Mouse (Mus musculus) gastrocnemius, adult 2 months (tissue): ENCODE results near the gene Kank1. TPM values are rescaled to one million over a fixed set of nuclear protein-coding genes. Genes with fewer than 3 reads are reported as not detected.

ENCODE experiments used
- DNase-seq: peaks from one replicate; pipeline ENCODE4 v3.0.0; 2022
- H3K27ac ChIP-seq: fragments of 200-600 bp; 2 replicates; pipeline ENCODE4 v1.8.1; 2022; ENCODE audit warnings: mild to moderate bottlenecking
- H3K4me3 ChIP-seq: fragments of 200-600 bp; 2 replicates; pipeline ENCODE4 v1.8.1; 2022; ENCODE audit warnings: mild to moderate bottlenecking, moderate library complexity
- CTCF ChIP-seq: fragments of 200-600 bp; IDR thresholded peaks from 2 replicates; pipeline ENCODE4 v1.8.1; 2022; ENCODE audit warnings: antibody characterized with exemption, mild to moderate bottlenecking, moderate library complexity
- intact Hi-C: fragments of 180-260 bp; cut with DNase I; formaldehyde crosslinking; loops from one replicate; pipeline ENCODE4 v1.15.1; 2025
- total RNA-seq, 2 experiments: library from RNA; stranded (reverse); gene quantifications; 2 replicates each; pipeline ENCODE4 v1.2.3; 2021

Gene Kank1
- total RNA-seq, 2 experiments from 2014 or later = 17.4 to 19.2 TPM

DNA sequence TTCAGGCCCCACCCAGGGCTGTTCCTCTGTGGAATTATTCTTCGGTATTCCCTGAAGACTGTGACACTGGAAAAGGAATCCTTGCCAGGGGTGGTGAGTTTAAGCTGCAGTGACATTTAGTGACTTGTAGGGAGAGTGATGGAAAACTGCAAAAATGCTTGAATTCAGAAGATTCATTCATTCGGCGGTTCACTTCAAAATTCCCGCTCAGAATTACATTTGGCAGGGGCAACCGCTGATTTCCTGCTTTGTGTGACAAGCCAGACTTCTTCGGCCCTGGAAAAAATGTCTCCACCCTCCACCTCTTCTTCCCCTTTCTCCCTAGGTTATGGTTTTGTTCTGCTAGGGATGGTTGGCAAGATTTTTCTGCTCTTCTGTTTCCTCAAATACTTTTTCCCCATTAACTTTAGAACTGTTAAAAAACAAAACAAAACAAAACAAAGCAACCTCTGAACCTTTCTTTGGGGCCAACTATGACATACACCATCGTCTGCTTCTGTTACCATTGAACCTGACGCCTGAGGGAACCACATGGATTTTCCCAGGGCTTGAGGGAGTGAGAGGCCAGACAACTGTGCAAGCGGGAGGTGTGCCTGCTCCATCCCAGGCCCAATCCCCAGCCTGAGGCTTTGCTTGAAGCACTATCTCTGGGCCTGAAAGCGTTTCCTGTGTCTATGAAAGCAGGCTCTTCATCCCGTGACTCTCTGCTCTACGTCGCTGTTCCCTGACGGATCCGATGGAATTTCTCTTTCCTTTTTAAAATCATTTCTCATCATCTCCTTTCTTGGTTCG is 150.1 kb downstream of the Kank1 start:
- Histone ChIP-seq H3K4me3 (no peak overlapping the region), H3K27ac (peak overlapping the region; percentile 54; the same call in 1 of the 2 replicates)
- no peak for DNase-seq
- intact Hi-C loops = no loop called here
- no peak for TF ChIP-seq CTCF

DNA sequence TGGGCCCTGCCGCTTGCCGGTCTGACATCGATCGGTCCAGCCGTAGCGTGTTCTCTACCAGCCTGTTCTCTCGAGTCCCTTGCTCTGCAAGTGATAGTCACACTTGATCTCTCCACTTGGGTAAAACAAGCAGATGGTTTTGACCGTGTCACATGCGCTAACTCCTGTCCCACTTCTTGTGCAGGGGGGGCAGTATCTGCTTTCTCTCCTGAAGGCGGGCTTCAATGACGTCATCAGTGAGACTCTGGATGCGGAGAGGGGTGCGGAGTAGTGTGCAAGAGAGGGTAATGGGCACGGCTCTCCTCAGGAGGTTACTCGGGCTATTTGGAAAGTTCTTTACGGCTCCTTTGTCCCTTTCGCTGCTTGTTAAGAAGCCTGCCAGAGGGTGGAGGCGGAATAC is 151.1 kb downstream of the Kank1 start:
- no peak for TF ChIP-seq CTCF
- Histone ChIP-seq H3K4me3 (no peak overlapping the region), H3K27ac (no peak overlapping the region)
- intact Hi-C loops = no loop called here
- no peak for DNase-seq

GRCm38 (mm10) chr19:25392135-25392534 is 155.4 kb downstream of the Kank1 start:
- intact Hi-C loops = no loop called here
- Histone ChIP-seq H3K27ac (no peak overlapping the region), H3K4me3 (no peak overlapping the region)
- no peak for TF ChIP-seq CTCF
- DNase-seq = no peak

GRCm38 (mm10) chr19:25395035-25395434 is 158.3 kb downstream of the Kank1 start:
- Histone ChIP-seq H3K4me3 (peak overlapping the region; percentile 66), H3K27ac (peak overlapping the region; percentile 88)
- intact Hi-C loops = no loop called here
- peak; percentile 81 for DNase-seq
- TF ChIP-seq CTCF = no peak

DNA sequence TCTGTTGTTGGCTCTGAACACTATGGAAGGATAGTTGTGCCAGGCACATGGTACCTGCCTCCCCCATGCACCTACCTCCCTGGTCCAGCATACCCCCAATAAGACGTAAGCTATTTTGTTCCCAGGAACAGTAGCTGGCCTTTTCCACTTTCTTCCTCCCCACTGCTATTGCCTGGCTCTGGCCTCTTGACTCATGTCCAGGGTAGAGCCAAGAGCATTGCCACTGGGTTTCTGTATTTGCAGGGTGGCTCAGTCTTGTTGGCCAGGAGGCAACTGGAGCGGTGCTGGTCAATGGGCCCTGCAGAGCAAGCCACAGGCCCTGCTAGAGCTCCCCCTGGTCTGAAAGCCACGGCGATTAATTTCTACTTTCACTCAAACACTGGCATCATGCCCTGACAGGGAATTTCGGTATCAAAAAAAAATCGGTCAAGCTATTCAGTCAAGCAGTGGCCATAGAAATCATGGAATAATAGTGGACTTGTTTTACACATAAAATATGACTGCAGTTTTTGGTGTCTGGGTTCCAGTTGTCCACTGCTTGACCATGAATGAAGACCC is 160.0 kb downstream of the Kank1 start:
- intact Hi-C loops = no loop called here
- peak overlapping the region; percentile 28; the same call in 1 of the 2 replicates for H3K27ac ChIP-seq
- no peak for TF ChIP-seq CTCF
- no peak for DNase-seq
- H3K4me3 ChIP-seq = no peak overlapping the region

DNA sequence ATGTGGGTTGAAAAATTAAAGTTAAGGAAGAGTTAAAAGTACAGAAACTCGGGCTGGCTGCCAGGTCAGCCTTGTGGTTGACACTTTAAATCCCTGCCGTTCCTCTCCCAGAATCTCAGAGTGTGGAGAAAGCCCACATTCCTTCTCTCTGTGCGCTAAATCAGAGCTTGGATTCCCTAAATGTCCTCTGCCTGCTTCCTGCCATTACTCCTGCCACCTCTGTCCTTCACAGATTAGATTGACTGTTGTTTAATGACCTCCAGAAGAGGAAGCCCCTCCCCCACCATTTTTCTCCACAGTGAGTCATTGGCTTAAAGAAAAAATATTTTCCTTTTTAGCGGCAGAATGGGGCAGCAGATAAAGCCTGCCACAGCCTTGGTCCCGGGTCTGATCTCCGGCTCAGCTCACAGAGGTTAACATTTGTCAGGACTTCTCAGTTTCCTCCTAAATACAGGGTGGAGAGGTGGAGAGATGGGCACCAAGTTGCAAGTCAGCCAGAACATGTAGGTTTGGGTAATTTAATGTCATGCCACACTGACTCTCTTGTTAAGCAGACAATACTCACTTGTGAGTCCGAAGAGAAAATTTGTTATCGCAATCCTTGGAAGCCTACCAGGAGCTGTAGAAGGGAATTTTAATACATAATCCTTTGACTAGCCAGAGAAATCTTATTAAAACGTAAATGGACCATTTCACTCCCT is 162.9 kb downstream of the Kank1 start:
- Histone ChIP-seq H3K4me3 (peak overlapping the region; percentile 21), H3K27ac (peak overlapping the region; percentile 46)
- DNase-seq = no peak
- intact Hi-C loops = no loop called here
- no peak for TF ChIP-seq CTCF

- intact Hi-C loops = no loop called here
- no peak for TF ChIP-seq CTCF
- Histone ChIP-seq H3K4me3 (no peak overlapping the region), H3K27ac (0 out of 2 replicates have a peak overlapping the region, but pooled peaks have one; percentile 46)
- no peak for DNase-seq
These were observed 163.6 kb downstream of the Kank1 start for GRCm38 (mm10) chr19:25400212-25400913.

DNA sequence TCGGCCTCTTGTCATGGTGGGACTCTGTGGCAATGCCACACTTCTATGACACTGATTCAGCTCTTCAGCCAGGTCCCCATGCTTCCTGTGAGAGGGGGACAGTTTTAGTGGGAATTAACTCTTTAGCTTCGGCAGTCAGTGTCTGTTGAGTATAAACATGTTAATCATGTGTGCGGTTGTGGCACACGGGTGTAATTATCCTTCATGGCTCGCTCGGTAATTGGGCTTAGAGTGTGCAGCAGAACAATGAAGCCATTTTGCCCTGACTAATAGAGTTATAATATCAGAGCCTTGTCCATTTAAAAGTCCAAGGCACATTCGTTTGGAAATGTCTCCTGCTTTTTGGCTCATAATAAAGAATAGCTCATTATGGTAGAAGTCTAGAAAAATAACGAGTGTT is 164.7 kb downstream of the Kank1 start:
- no peak overlapping the region for H3K27ac ChIP-seq
- intact Hi-C loops = no loop called here
- no peak for DNase-seq
- no peak for TF ChIP-seq CTCF
- no peak overlapping the region for H3K4me3 ChIP-seq

DNA sequence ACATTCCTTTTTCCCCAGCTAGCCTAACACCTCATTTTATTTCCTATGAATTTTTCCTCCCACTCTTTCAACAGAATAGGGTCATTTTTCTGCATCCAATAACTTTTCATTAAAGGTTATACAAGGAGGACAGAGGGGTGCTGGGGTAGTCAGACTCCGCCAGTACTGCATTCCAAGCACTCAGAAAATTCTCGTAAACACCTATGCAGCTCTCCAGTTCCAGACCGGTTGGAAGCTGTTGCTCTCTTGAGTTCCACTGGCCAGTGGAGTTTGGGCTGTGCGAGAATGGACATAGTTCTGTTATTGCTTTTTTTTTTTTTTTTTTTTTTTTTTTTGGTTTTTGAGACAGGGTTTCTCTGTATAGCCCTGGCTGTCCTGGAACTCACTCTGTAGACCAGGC is 167.4 kb downstream of the Kank1 start:
- DNase-seq = no peak
- no peak for TF ChIP-seq CTCF
- intact Hi-C loops = no loop called here
- Histone ChIP-seq H3K4me3 (no peak overlapping the region), H3K27ac (no peak overlapping the region)

GRCm38 (mm10) chr19:25405987-25406386 is 169.2 kb downstream of the Kank1 start:
- no peak for DNase-seq
- H3K27ac ChIP-seq = peak overlapping the region; percentile 96
- peak overlapping the region; percentile 75 for H3K4me3 ChIP-seq
- TF ChIP-seq CTCF = no peak
- intact Hi-C loops = no loop called here

DNA sequence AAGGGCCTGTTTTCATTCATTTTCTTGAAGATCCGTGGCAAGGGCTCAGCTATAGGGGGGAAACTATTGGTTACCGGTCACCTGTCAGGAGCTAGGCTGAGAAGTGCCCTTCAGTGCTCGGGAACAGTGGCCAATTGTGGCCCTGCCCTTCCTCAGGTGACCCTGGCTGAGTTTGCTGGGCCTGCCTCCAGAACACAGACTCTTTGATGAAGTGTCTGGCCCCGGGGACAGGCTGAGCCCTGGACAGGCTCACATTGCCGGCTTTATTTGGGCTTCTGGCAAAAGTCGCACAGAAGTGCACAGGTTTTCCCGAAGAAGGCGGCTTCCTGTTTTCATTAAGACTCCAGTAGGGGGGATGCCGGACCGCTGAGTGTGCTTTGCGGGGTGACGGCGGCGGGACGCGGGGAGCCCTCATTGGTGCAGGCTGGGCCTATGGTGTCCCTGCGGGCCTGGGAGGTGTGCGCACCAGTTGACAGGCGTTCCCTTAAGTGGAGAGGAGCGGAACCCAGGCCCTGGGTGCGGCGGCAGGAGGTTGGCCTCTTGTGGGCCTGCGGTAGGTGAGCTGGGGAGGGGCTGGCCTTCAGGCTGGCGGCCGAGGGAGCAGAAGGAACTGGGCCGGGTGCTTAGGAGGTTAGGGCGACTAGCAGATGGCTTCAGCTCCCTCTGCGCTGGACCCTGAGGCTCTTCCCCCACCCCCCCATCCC is 169.9 kb downstream of the Kank1 start:
- peak; percentile 22; the same call in 1 of the 2 replicates for TF ChIP-seq CTCF
- peak overlapping the region; percentile 75 for H3K4me3 ChIP-seq
- H3K27ac ChIP-seq = peak overlapping the region; percentile 96
- intact Hi-C loops = no loop called here
- peak; percentile 90 for DNase-seq
